Mouse (Mus musculus) lung, postnatal 0 days (tissue): Measurements from ENCODE around the gene Aph1c. TPM values are rescaled to one million over a fixed set of nuclear protein-coding genes. Genes with fewer than 3 reads are reported as not detected.
A peak's percentile ranks its signal among the peaks of the same experiment; 100 is the strongest.

Experiments used
- ATAC-seq: fragments of 200-750 bp; cut with Nextera tagmentation; 2 replicates; pipeline ENCODE4 v1.8.0; 2017; ENCODE audit warnings: moderate library complexity
- DNase-seq: peaks from one replicate; pipeline ENCODE4 v3.0.0-alpha.2; 2016; ENCODE audit warnings: low spot score
- H3K27ac ChIP-seq: fragments of 300-500 bp; sonication (generic); 2 replicates; pipeline ENCODE4 v1.5.1; 2014; ENCODE audit warnings: antibody characterized with exemption, mild to moderate bottlenecking, low read length, mixed read lengths
- H3K27me3 ChIP-seq: fragments of 300-500 bp; sonication (generic); replicated peaks from 2 replicates; pipeline ENCODE4 v1.6.1; 2014; ENCODE audit warnings: low read length, mixed read lengths; ENCODE audit not compliant: insufficient read depth
- H3K36me3 ChIP-seq: fragments of 300-500 bp; sonication (generic); 2 replicates; pipeline ENCODE4 v1.6.1; 2014; ENCODE audit warnings: low read length, mixed read lengths; ENCODE audit not compliant: insufficient read depth
- H3K4me1 ChIP-seq: fragments of 300-500 bp; sonication (generic); 2 replicates; pipeline ENCODE4 v1.6.1; 2014; ENCODE audit warnings: antibody characterized with exemption, low read depth, low read length, mixed read lengths; ENCODE audit not compliant: insufficient read depth
- H3K4me2 ChIP-seq: fragments of 300-500 bp; sonication (generic); replicated peaks from 2 replicates; pipeline ENCODE4 v1.6.1; 2014; ENCODE audit warnings: low read depth, mild to moderate bottlenecking, low read length, moderate library complexity, mixed read lengths
- H3K4me3 ChIP-seq: fragments of 300-500 bp; sonication (generic); 2 replicates; pipeline ENCODE4 v1.5.1; 2014; ENCODE audit warnings: low read depth, low read length
- H3K9ac ChIP-seq: fragments of 300-500 bp; sonication (generic); replicated peaks from 2 replicates; pipeline ENCODE4 v1.6.1; 2014; ENCODE audit warnings: low read depth, mild to moderate bottlenecking
- H3K9me3 ChIP-seq: fragments of 300-500 bp; sonication (generic); 2 replicates; pipeline ENCODE4 v1.6.1; 2016; ENCODE audit warnings: low read length, mixed read lengths
- CTCF ChIP-seq: IDR thresholded peaks from 2 replicates; pipeline ENCODE4 v1.5.1; 2016; ENCODE audit warnings: antibody characterized with exemption, mild to moderate bottlenecking
- EP300 ChIP-seq: IDR thresholded peaks from 2 replicates; pipeline ENCODE4 v1.6.1; 2016; ENCODE audit warnings: antibody characterized with exemption, mild to moderate bottlenecking, control low read depth
- WGBS: fragments of 180-500 bp; shearing (Covaris S2); extraction: QIAGEN DNeasy Blood & Tissue Kit; methylation state at CpG from one replicate; pipeline ENCODE4 v1.1.7; 2014; 5-methylcytosine and 5-hydroxymethylcytosine counted together
- polyA plus RNA-seq: library from polyadenylated mRNA; unstranded; fragments of >200 nt; fragmentation: Nextera tagmentation; extraction: Ambion mirVana; gene quantifications from 2 replicates; pipeline ENCODE4 v1.2.1, GENCODE M21; 2015

The Aph1c gene
- polyA plus RNA-seq, 1 experiment from 2014 or later = 10.5 TPM

DNA sequence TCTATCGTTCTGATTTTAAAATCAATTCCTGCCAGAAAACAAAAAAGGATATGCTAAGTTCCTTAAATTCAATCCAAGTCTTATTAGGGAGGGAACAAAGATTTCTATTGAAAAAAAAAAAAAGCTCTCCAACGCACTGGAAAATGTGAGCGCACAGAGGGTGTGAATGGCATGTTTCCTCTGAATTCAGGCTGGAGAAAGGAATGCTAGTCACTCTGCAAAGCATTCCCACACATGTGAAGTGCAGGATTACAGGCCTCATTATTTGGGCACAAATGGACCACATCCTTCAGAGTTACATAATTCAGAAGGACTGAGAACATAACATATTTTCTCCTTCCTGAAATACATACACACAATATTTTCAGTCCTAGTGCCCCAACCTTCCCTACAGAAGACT is 28.9 kb upstream of the Aph1c start:
- H3K27ac ChIP-seq = peak overlapping the region; percentile 68
- no peaks in the 10 kb centered on the region for H3K27me3 ChIP-seq
- H3K4me3 ChIP-seq = no peak overlapping the region
- DNase-seq (peak; percentile 83), ATAC-seq (peak; percentile 80)
- H3K36me3 ChIP-seq = no peaks in the 10 kb centered on the region
- H3K4me2 ChIP-seq = no peak overlapping the region
- H3K9me3 ChIP-seq = no peaks in the 10 kb centered on the region
- H3K9ac ChIP-seq = no peak overlapping the region
- TF ChIP-seq EP300 = peak; percentile 64
- no peak for TF ChIP-seq CTCF
- H3K4me1 ChIP-seq = peaks cover 16% of the 10 kb centered on the region; the same call in 1 of the 2 replicates
- WGBS = 44% methylated on average over 3 of the region's 3 CpGs

DNA sequence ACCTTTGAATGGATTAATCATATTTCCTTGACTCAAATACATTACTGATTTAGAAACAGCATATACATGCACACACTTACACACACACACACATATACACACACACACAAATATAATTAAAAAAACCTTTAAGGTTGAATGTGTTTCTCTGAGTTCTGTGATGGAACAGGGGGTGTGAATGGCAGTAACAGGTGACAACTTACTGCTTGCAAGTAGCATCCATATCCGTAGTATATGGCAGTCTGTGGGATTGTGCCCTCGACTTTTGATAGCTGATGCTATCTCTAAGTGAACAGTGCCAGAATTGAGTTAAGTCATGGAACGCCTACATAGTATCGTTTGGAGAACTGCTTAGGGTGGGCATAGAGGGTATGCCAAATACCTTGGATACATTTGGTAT is 27.7 kb upstream of the Aph1c start:
- no peak overlapping the region for H3K27ac ChIP-seq
- no peak overlapping the region for H3K4me2 ChIP-seq
- DNase-seq = no peak
- no peak overlapping the region for H3K9ac ChIP-seq
- no peaks in the 10 kb centered on the region for H3K9me3 ChIP-seq
- TF ChIP-seq EP300 = no peak
- TF ChIP-seq CTCF = no peak
- H3K27me3 ChIP-seq = no peaks in the 10 kb centered on the region
- no peaks in the 10 kb centered on the region for H3K36me3 ChIP-seq
- whole genome bisulfite sequencing = 86% methylated on average over 4 of the region's 4 CpGs
- no peak overlapping the region for H3K4me3 ChIP-seq
- no peak for ATAC-seq
- H3K4me1 ChIP-seq = peaks cover 16% of the 10 kb centered on the region; the same call in 1 of the 2 replicates

- H3K27me3 ChIP-seq = no peaks in the 10 kb centered on the region
- 53% methylated on average over 5 of the region's 5 CpGs for WGBS
- H3K4me2 ChIP-seq = no peak overlapping the region
- H3K9me3 ChIP-seq = no peaks in the 10 kb centered on the region
- peaks cover 16% of the 10 kb centered on the region; the same call in 1 of the 2 replicates for H3K4me1 ChIP-seq
- H3K27ac ChIP-seq = peak overlapping the region; percentile 26; the same call in 1 of the 2 replicates
- no peak overlapping the region for H3K4me3 ChIP-seq
- TF ChIP-seq EP300 = no peak
- no peak for TF ChIP-seq CTCF
- H3K36me3 ChIP-seq = no peaks in the 10 kb centered on the region
- no peak overlapping the region for H3K9ac ChIP-seq
- no peak for DNase-seq
- no peak for ATAC-seq
These were observed 26.7 kb upstream of the Aph1c start for GRCm38 (mm10) chr9:66861104-66861767.

DNA sequence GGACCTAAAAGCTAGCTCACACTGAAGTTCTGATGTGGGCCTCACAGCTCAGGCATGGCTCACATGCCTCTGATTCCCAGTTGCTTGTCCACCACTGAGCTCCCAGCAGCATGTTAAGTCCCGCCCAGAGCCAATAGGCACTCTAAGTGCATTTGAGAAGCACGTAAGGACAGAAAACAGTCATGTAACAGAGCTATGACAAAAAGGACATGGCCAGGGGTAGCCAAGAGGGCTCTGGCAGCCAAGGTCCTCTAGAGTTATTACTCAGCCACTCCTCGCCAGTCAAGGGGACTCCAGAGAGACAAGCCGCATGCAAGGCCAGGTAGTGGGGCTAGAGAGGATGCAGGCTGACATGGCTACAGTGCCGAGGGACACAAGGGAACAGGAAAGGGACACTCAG is 25.0 kb upstream of the Aph1c start:
- TF ChIP-seq CTCF = no peak
- no peak; the same call in 1 of the 2 replicates for TF ChIP-seq EP300
- Histone ChIP-seq H3K36me3 (no peaks in the 10 kb centered on the region), H3K27ac (no peak overlapping the region), H3K27me3 (no peaks in the 10 kb centered on the region), H3K9ac (no peak overlapping the region), H3K4me1 (peaks cover 16% of the 10 kb centered on the region; the same call in 1 of the 2 replicates), H3K4me3 (no peak overlapping the region), H3K4me2 (no peak overlapping the region), H3K9me3 (no peaks in the 10 kb centered on the region)
- 66% methylated on average over 5 of the region's 5 CpGs for WGBS
- ATAC-seq (peak; percentile 76), DNase-seq (peak; percentile 63)

DNA sequence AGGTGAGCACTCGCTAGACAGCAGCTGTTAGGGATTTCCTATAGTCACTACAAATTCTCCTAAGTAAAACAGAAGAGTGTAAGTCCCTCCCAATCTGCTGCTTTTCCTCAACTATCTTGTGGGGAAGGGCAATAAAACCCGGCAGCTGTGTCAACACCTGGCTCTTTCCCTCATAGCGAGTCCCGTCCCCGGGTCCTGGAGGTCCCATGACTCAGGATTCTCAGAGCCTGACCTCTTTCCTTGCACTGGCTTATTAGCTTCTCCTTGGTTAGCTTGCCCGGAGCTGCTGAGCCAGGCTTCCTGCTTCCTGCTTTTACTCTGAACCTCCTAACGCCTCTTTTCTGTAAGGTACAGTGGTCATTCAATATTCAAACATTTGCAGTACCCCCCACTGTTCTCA is 21.3 kb upstream of the Aph1c start:
- TF ChIP-seq EP300 (no peak), CTCF (no peak)
- Histone ChIP-seq H3K9ac (no peak overlapping the region), H3K27ac (no peak overlapping the region), H3K4me3 (no peak overlapping the region), H3K27me3 (no peaks in the 10 kb centered on the region), H3K4me2 (no peak overlapping the region), H3K36me3 (no peaks in the 10 kb centered on the region), H3K9me3 (no peaks in the 10 kb centered on the region), H3K4me1 (0 out of 2 replicates have a peak, but pooled peaks cover under 1% of the 10 kb centered on the region)
- WGBS = 53% methylated on average over 7 of the region's 7 CpGs
- no peak for DNase-seq
- ATAC-seq = no peak

DNA sequence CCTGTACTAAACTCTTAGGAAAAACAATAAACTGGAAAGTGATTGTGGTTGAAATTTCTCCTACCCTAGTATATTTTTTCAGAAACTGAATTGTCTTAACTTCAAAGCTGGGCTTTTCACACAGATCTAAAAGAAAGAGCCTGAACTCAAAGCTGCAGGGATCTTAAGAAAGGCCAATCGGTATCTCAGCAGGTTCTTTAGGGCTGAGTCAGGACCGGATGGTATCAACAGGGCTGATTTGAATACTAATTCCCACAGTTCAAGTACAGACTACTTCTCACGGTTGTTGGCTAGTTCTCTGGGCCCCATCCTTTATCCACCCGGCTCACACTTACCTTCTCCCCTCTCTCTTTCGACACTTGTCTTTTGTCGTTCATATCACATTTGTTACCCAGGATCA is 18.1 kb upstream of the Aph1c start:
- Histone ChIP-seq H3K9ac (no peak overlapping the region), H3K27ac (no peak overlapping the region), H3K9me3 (no peaks in the 10 kb centered on the region), H3K4me3 (no peak overlapping the region), H3K4me2 (no peak overlapping the region), H3K4me1 (no peaks in the 10 kb centered on the region), H3K27me3 (no peaks in the 10 kb centered on the region), H3K36me3 (no peaks in the 10 kb centered on the region)
- ATAC-seq (no peak), DNase-seq (no peak)
- WGBS = 61% methylated on average over 6 of the region's 6 CpGs
- TF ChIP-seq EP300 (no peak), CTCF (no peak)
